Mouse (Mus musculus): ENCODE data around the gene Spag16. TPM values are rescaled to one million over a fixed set of nuclear protein-coding genes. Genes with fewer than 3 reads are reported as not detected.
A peak's percentile ranks its signal among the peaks of the same experiment; 100 is the strongest.

Spag16 gene
- total and polyA plus RNA-seq, 2 experiments from 2014 or later: 2.5 to 4.7 TPM

DNA sequence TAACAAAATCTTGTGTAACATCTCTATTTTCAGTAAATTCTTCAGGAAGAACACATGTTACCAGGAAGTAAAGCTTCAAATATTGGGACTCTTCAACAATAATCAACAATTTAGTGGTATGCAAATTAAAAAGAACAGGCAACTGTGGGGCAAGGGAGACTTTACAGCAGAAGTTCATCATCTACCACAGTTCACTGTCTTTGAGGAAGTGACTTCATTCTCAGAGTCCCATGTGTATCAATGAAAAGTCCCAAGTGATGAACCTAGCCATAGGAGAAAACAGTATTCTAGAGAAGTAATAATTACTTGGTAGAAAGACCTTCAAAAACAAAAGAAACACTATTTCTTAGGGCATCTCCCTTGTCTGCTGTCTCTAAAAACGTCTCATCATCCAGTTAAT lies 457.4 kb downstream of the Spag16 start:
- no peak for TF ChIP-seq CTCF (IDR thresholded peaks at IDR 0.05; ENCODE audit: low read depth)

GRCm38 (mm10) chr1:70316128-70316765 lies 489.5 kb downstream of the Spag16 start:
- Histone ChIP-seq H3K27me3 (ENCODE audit: insufficient read depth, low read length) (no peaks in the 10 kb centered on the region), H3K9ac (no peak overlapping the region), H3K4me1 (ENCODE audit: insufficient read depth) (no peaks in the 10 kb centered on the region), H3K27ac (ENCODE audit: low read depth, low read length) (no peak overlapping the region), H3K4me3 (ENCODE audit: low read depth, low read length) (no peak overlapping the region), H3K9me3 (ENCODE audit: low read length) (no peaks in the 10 kb centered on the region), H3K36me3 (ENCODE audit: insufficient read depth) (no peaks in the 10 kb centered on the region), H3K4me2 (ENCODE audit: low read depth) (no peak overlapping the region)
- ATAC-seq (no peak; the same call in 1 of the 2 replicates), DNase-seq (peak; percentile 10)
- WGBS: 69% methylated on average over 13 of the region's 13 CpGs
- TF ChIP-seq CTCF (IDR thresholded peaks at IDR 0.05; ENCODE audit: low read depth): no peak

More for the DNA sequence above, 457.4 kb downstream of the Spag16 start:
- H3K4me3 ChIP-seq (ENCODE audit: low read depth, low read length): no peak overlapping the region
- ATAC-seq (no peak), DNase-seq (no peak)
- 60% methylated on average over 1 of the region's 1 CpGs for WGBS
- H3K9me3 ChIP-seq (ENCODE audit: low read length): no peaks in the 10 kb centered on the region
- no peaks in the 10 kb centered on the region for H3K27me3 ChIP-seq (ENCODE audit: insufficient read depth, low read length)
- no peak overlapping the region for H3K4me2 ChIP-seq (ENCODE audit: low read depth)
- no peak overlapping the region for H3K9ac ChIP-seq
- H3K27ac ChIP-seq (ENCODE audit: low read depth, low read length): no peak overlapping the region
- no peaks in the 10 kb centered on the region for H3K4me1 ChIP-seq (ENCODE audit: insufficient read depth)
- H3K36me3 ChIP-seq (ENCODE audit: insufficient read depth): no peaks in the 10 kb centered on the region

GRCm38 (mm10) chr1:70320951-70321350 lies 494.2 kb downstream of the Spag16 start:
- no peak for ATAC-seq

DNA sequence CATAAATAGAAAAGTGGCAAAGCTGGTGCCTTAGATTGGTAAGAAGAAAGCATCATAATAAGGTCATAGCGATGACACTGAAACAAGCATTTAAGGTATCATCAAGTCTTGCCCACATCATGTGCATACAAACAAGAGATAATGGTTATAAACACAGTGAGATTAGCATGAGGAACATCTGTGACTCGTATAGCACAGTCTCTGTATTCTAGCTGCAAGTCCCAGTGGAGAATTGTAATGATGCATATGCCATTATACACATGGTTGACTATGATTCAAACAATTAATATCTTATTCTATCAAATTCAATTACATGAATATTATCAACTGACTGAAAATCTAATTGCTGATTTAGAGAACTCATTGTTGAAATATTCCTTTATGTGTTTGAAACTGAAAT lies 519.4 kb downstream of the Spag16 start:
- Histone ChIP-seq H3K4me2 (ENCODE audit: low read depth) (no peak overlapping the region), H3K27ac (ENCODE audit: low read depth, low read length) (no peak overlapping the region), H3K36me3 (ENCODE audit: insufficient read depth) (no peaks in the 10 kb centered on the region), H3K4me1 (ENCODE audit: insufficient read depth) (no peaks in the 10 kb centered on the region), H3K9ac (no peak overlapping the region), H3K27me3 (ENCODE audit: insufficient read depth, low read length) (no peaks in the 10 kb centered on the region), H3K9me3 (ENCODE audit: low read length) (no peaks in the 10 kb centered on the region), H3K4me3 (ENCODE audit: low read depth, low read length) (no peak overlapping the region)
- DNase-seq: no peak
- TF ChIP-seq CTCF (IDR thresholded peaks at IDR 0.05; ENCODE audit: low read depth): no peak
- ATAC-seq: no peak
- WGBS: 76% methylated on average over 2 of the region's 2 CpGs

More at GRCm38 (mm10) chr1:70320951-70321350, 494.2 kb downstream of the Spag16 start:
- no peak for TF ChIP-seq CTCF (IDR thresholded peaks at IDR 0.05; ENCODE audit: low read depth)
- no peaks in the 10 kb centered on the region for H3K27me3 ChIP-seq (ENCODE audit: insufficient read depth, low read length)
- no peak overlapping the region for H3K4me3 ChIP-seq (ENCODE audit: low read depth, low read length)
- H3K9ac ChIP-seq: no peak overlapping the region
- no peak for DNase-seq
- H3K4me2 ChIP-seq (ENCODE audit: low read depth): no peak overlapping the region
- no peaks in the 10 kb centered on the region for H3K9me3 ChIP-seq (ENCODE audit: low read length)
- no peak overlapping the region for H3K27ac ChIP-seq (ENCODE audit: low read depth, low read length)
- no peaks in the 10 kb centered on the region for H3K4me1 ChIP-seq (ENCODE audit: insufficient read depth)
- no peaks in the 10 kb centered on the region for H3K36me3 ChIP-seq (ENCODE audit: insufficient read depth)
- WGBS: 72% methylated on average over 4 of the region's 4 CpGs

DNA sequence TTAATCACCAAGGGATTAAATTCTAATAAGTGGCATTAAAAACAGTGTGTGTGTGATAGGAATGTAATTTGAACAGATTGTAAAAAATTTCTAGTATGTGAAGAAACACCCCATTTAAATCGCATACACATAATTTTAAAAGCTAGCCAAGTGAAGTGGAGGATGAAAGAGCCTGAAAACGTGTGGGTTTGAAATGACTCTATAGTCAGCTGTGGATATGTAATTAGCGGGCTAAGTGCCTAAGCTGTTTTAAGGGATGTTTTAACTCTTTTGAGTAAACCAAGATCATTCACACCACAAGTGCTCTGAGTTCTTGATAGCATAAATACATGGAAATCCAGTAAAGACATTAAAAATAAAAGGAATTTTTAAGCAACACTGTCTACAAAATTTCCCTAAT lies 524.6 kb downstream of the Spag16 start:
- H3K9me3 ChIP-seq (ENCODE audit: low read length): no peaks in the 10 kb centered on the region
- ATAC-seq (0 out of 2 replicates have a peak, but pooled peaks have one; percentile 16), DNase-seq (peak; percentile 26)
- no peaks in the 10 kb centered on the region for H3K27me3 ChIP-seq (ENCODE audit: insufficient read depth, low read length)
- no peak overlapping the region for H3K4me2 ChIP-seq (ENCODE audit: low read depth)
- H3K4me1 ChIP-seq (ENCODE audit: insufficient read depth): no peaks in the 10 kb centered on the region
- TF ChIP-seq CTCF (IDR thresholded peaks at IDR 0.05; ENCODE audit: low read depth): no peak
- no peak overlapping the region for H3K9ac ChIP-seq
- H3K27ac ChIP-seq (ENCODE audit: low read depth, low read length): no peak overlapping the region
- 29% methylated on average over 3 of the region's 3 CpGs for WGBS
- no peak overlapping the region for H3K4me3 ChIP-seq (ENCODE audit: low read depth, low read length)
- H3K36me3 ChIP-seq (ENCODE audit: insufficient read depth): no peaks in the 10 kb centered on the region

- Histone ChIP-seq H3K9ac (no peak overlapping the region), H3K27ac (ENCODE audit: low read depth, low read length) (no peak overlapping the region), H3K9me3 (ENCODE audit: low read length) (no peaks in the 10 kb centered on the region), H3K27me3 (ENCODE audit: insufficient read depth, low read length) (no peaks in the 10 kb centered on the region), H3K4me2 (ENCODE audit: low read depth) (no peak overlapping the region), H3K4me1 (ENCODE audit: insufficient read depth) (no peaks in the 10 kb centered on the region), H3K4me3 (ENCODE audit: low read depth, low read length) (no peak overlapping the region), H3K36me3 (ENCODE audit: insufficient read depth) (no peaks in the 10 kb centered on the region)
- DNase-seq (no peak), ATAC-seq (no peak)
- no peak for TF ChIP-seq CTCF (IDR thresholded peaks at IDR 0.05; ENCODE audit: low read depth)
Measured at GRCm38 (mm10) chr1:70354014-70354413, 527.2 kb downstream of the Spag16 start.

DNA sequence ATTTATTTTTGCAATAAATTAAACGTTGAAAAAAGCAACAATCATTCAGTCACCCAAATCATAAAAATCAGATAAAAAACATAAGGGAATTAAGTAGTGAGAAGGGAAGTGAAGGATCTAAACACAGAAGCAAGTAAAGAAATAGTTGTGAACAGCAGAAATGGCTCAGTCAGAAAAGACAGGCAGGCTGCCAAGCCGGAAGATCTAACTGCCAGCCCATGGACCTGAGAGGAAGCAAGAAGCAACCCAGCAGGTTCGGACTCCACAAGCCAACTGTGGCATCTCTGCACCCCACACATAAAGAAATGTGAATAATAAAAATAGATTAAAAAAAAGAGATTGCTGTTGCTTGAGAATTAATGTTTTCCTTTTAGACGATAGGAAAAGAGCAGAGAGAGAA lies 545.0 kb downstream of the Spag16 start:
- Histone ChIP-seq H3K27me3 (ENCODE audit: insufficient read depth, low read length) (no peaks in the 10 kb centered on the region), H3K4me3 (ENCODE audit: low read depth, low read length) (no peak overlapping the region), H3K36me3 (ENCODE audit: insufficient read depth) (no peaks in the 10 kb centered on the region), H3K4me2 (ENCODE audit: low read depth) (no peak overlapping the region), H3K4me1 (ENCODE audit: insufficient read depth) (no peaks in the 10 kb centered on the region), H3K9me3 (ENCODE audit: low read length) (no peaks in the 10 kb centered on the region), H3K9ac (no peak overlapping the region), H3K27ac (ENCODE audit: low read depth, low read length) (no peak overlapping the region)
- TF ChIP-seq CTCF (IDR thresholded peaks at IDR 0.05; ENCODE audit: low read depth): no peak
- no peak for ATAC-seq
- 54% methylated on average over 4 of the region's 4 CpGs for WGBS
- DNase-seq: peak; percentile 41

All from forebrain, postnatal 0 days (tissue).